Mouse (Mus musculus) erythroblast, embryonic 14.5 days (primary cell): ENCODE measurements around the gene Atl2.

Source experiments
- GATA1 ChIP-seq: IDR thresholded peaks from 2 replicates; pipeline ENCODE4 v1.6.1; 2012; ENCODE audit warnings: low read length, inconsistent platforms, mixed read lengths
- TAL1 ChIP-seq: IDR thresholded peaks from 3 replicates; pipeline ENCODE4 v1.6.1; 2012; ENCODE audit warnings: low read length, inconsistent platforms, mixed read lengths

DNA sequence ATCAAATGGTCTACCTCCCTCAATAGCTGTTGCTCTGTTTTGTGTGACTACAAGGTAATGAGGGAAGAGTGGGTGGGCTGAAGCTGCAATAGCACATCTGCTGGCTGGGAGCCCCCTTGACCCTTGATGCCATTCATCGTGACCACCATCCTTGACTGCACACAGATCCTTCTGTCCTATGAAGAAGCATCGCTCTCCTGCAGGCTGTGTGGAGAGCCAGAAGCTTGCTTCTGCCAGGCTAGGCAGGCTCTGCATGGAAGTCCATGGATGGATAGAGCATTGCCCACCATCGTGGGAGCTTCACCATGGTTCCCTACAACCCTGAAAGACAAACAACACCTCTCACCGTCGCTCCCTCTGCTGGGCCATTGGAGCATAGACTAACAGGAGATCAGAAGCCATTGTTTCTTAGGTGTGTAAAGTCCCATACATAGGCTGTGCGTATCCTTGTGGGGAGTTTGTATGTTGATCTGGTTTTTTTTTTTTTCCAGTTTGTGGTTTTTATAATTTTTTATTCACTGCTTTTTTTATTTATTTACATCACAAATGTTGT is 69.4 kb downstream of the Atl2 start:
- TF ChIP-seq TAL1 = no peak
- TF ChIP-seq GATA1 = no peak
